Mouse (Mus musculus): ENCODE measurements around the gene Denr.

DNA sequence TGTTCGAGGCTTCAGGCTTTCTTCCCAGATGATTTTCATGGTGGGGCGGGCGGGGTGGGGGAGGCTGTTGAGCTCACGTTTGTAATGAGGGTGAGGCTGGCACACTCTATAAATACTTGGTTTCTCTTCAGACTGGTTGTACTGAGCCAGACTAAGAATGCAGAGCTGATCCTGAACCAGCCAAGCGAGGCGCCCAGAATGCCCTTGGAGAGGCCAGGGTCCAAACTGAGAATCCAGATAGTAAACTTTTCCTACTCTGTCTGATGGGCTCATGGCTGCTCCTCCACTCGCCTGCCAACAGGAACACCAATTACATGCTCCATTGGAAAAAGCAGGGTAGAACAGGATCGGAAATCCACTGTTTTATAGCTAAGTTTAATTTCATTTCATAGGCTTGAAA lies 62.2 kb downstream of the Denr start:
- TF ChIP-seq POLR2A (IDR thresholded peaks at IDR 0.05; ENCODE audit: control insufficient read depth, extremely low read depth, insufficient read depth, low read length, poor library complexity) (no peak), CTCF (IDR thresholded peaks at IDR 0.05; ENCODE audit: borderline replicate concordance, control insufficient read depth, extremely low read depth, insufficient read depth, low read length, poor library complexity) (no peak)

Data from thymus, adult 2 months (tissue).